Mouse (Mus musculus) CH12.LX (cell line): Measurements from ENCODE around the gene Rspry1. TPM values are rescaled to one million over a fixed set of nuclear protein-coding genes. Genes with fewer than 3 reads are reported as not detected.

Experiments used
- DNase-seq: peaks from one replicate; pipeline ENCODE4 v3.0.0-alpha.2; 2013; ENCODE audit errors: extremely low read depth
- H3K27ac ChIP-seq: 2 replicates; pipeline ENCODE4 v1.5.1; 2012; ENCODE audit warnings: low read depth, mild to moderate bottlenecking, control low read depth, moderate library complexity; ENCODE audit not compliant: insufficient read depth
- H3K27me3 ChIP-seq: replicated peaks from 2 replicates; pipeline ENCODE3; 2012; ENCODE audit warnings: inconsistent platforms
- H3K36me3 ChIP-seq, 2 experiments: replicated peaks in 1 of 2; 2 replicates each; pipeline versions ENCODE3 to v1.6.1; 2012; ENCODE audit warnings: inconsistent platforms in 1 of 2, low read length in 1 of 2, mild to moderate bottlenecking in 1 of 2, mixed read lengths in 1 of 2, moderate library complexity in 1 of 2; ENCODE audit not compliant: control insufficient read depth in 1 of 2, insufficient read depth in 1 of 2
- H3K4me1 ChIP-seq, 2 experiments: 2 replicates each; pipeline ENCODE4 v1.6.1; 2012; ENCODE audit warnings: inconsistent platforms in 1 of 2, moderate library complexity in 1 of 2; ENCODE audit not compliant: insufficient read depth in 2 of 2, control insufficient read depth in 1 of 2
- H3K4me2 ChIP-seq: 2 replicates; pipeline ENCODE4 v1.6.1; 2012; ENCODE audit warnings: low read depth, mild to moderate bottlenecking, control low read depth; ENCODE audit not compliant: poor library complexity, insufficient read depth, severe bottlenecking
- H3K4me3 ChIP-seq, 3 experiments: fragments of 150-350 bp in 1 of 3; sonication (generic) in 1 of 3; replicated peaks in 1 of 3; 2 replicates each; pipeline versions ENCODE3 to v1.5.1; 2011 to 2012; ENCODE audit warnings: low read depth in 2 of 3, low read length in 2 of 3, mild to moderate bottlenecking in 2 of 3, moderate library complexity in 2 of 3, control low read depth in 1 of 3, improper control_type of control experiment in 1 of 3, inconsistent platforms in 1 of 3, mixed read lengths in 1 of 3; ENCODE audit not compliant: poor library complexity in 1 of 3
- H3K79me2 ChIP-seq: replicated peaks from 2 replicates; pipeline ENCODE4 v1.6.1; 2012; ENCODE audit warnings: mild to moderate bottlenecking, moderate library complexity; ENCODE audit not compliant: control insufficient read depth, poor library complexity, insufficient read depth, severe bottlenecking; ENCODE audit errors: extremely low read depth
- H3K9ac ChIP-seq: 2 replicates; pipeline ENCODE4 v1.6.1; 2012; ENCODE audit warnings: low read depth, mild to moderate bottlenecking, control low read depth, moderate library complexity; ENCODE audit not compliant: insufficient read depth
- H3K9me3 ChIP-seq: replicated peaks from 2 replicates; pipeline ENCODE3; 2012; ENCODE audit warnings: low read length, inconsistent platforms, mixed read lengths
- BHLHE40 ChIP-seq: IDR thresholded peaks from 2 replicates; pipeline ENCODE4 v1.6.1; 2011; ENCODE audit warnings: mild to moderate bottlenecking, low read depth, low read length, improper control_type of control experiment
- CHD1 ChIP-seq: IDR thresholded peaks from 2 replicates; pipeline ENCODE4 v1.6.1; 2012; ENCODE audit warnings: low read depth, low read length, improper control_type of control experiment, inconsistent platforms
- CHD2 ChIP-seq: IDR thresholded peaks from 2 replicates; pipeline ENCODE4 v1.6.1; 2011; ENCODE audit warnings: low read length, improper control_type of control experiment
- CTCF ChIP-seq, 2 experiments: IDR thresholded peaks in 1 of 2; conservative IDR thresholded peaks in 1 of 2; 2 replicates each; pipeline ENCODE4 v1.5.1; 2011 to 2012; ENCODE audit warnings: low read depth in 2 of 2, low read length in 2 of 2, improper control_type of control experiment in 1 of 2, inconsistent platforms in 1 of 2, mild to moderate bottlenecking in 1 of 2, moderate library complexity in 1 of 2
- E2F4 ChIP-seq: IDR thresholded peaks from 2 replicates; pipeline ENCODE4 v1.6.1; 2011; ENCODE audit warnings: low read depth, low read length, improper control_type of control experiment; ENCODE audit not compliant: insufficient replicate concordance
- ELF1 ChIP-seq: IDR thresholded peaks from 2 replicates; pipeline ENCODE4 v1.6.1; 2014; ENCODE audit warnings: low read depth, mild to moderate bottlenecking, inconsistent platforms, low read length, improper control_type of control experiment
- EP300 ChIP-seq: IDR thresholded peaks from 2 replicates; pipeline ENCODE4 v1.6.1; 2011; ENCODE audit warnings: low read length, improper control_type of control experiment
- ETS1 ChIP-seq: conservative IDR thresholded peaks from 2 replicates; pipeline ENCODE4 v1.6.1; 2012; ENCODE audit warnings: low read depth, mild to moderate bottlenecking, inconsistent platforms, low read length, improper control_type of control experiment, moderate library complexity
- GABPA ChIP-seq: IDR thresholded peaks from 2 replicates; pipeline ENCODE4 v1.6.1; 2012; ENCODE audit warnings: low read depth, low read length, improper control_type of control experiment, inconsistent platforms; ENCODE audit not compliant: insufficient replicate concordance
- HCFC1 ChIP-seq: IDR thresholded peaks from 2 replicates; pipeline ENCODE4 v1.6.1; 2012; ENCODE audit warnings: low read depth, mild to moderate bottlenecking, inconsistent platforms, low read length, improper control_type of control experiment
- IRF4 ChIP-seq: IDR thresholded peaks from 2 replicates; pipeline ENCODE4 v1.6.1; 2014; ENCODE audit warnings: low read depth, mild to moderate bottlenecking, inconsistent platforms, low read length, improper control_type of control experiment
- JUN ChIP-seq: IDR thresholded peaks from 2 replicates; pipeline ENCODE4 v1.6.1; 2011; ENCODE audit warnings: low read depth, mild to moderate bottlenecking, low read length, improper control_type of control experiment, moderate library complexity; ENCODE audit not compliant: insufficient read depth
- JUND ChIP-seq: conservative IDR thresholded peaks from 2 replicates; pipeline ENCODE4 v1.6.1; 2011; ENCODE audit warnings: low read depth, low read length, improper control_type of control experiment
- KAT2A ChIP-seq: IDR thresholded peaks from 2 replicates; pipeline ENCODE4 v1.6.1; 2012; ENCODE audit warnings: low read length, improper control_type of control experiment, inconsistent platforms; ENCODE audit not compliant: insufficient replicate concordance
- MAFK ChIP-seq: IDR thresholded peaks from 2 replicates; pipeline ENCODE4 v1.6.1; 2011; ENCODE audit warnings: low read length, improper control_type of control experiment; ENCODE audit not compliant: insufficient replicate concordance
- MAX ChIP-seq: IDR thresholded peaks from 2 replicates; pipeline ENCODE4 v1.6.1; 2011; ENCODE audit warnings: low read length, improper control_type of control experiment
- MAZ ChIP-seq: IDR thresholded peaks from 2 replicates; pipeline ENCODE4 v1.6.1; 2012; ENCODE audit warnings: low read depth, mild to moderate bottlenecking, inconsistent platforms, low read length, improper control_type of control experiment, moderate library complexity
- MEF2A ChIP-seq: IDR thresholded peaks from 2 replicates; pipeline ENCODE4 v1.6.1; 2014; ENCODE audit warnings: low read depth, mild to moderate bottlenecking, inconsistent platforms, low read length, improper control_type of control experiment, borderline replicate concordance
- MXI1 ChIP-seq: IDR thresholded peaks from 2 replicates; pipeline ENCODE4 v1.6.1; 2011; ENCODE audit warnings: mild to moderate bottlenecking, low read depth, low read length, improper control_type of control experiment
- MYC ChIP-seq: IDR thresholded peaks from 2 replicates; pipeline ENCODE4 v1.6.1; 2011; ENCODE audit warnings: low read depth, mild to moderate bottlenecking, improper control_type of control experiment, low read length
- NELFE ChIP-seq: IDR thresholded peaks from 2 replicates; pipeline ENCODE4 v1.6.1; 2011; ENCODE audit warnings: low read depth, low read length, improper control_type of control experiment
- NRF1 ChIP-seq: IDR thresholded peaks from 2 replicates; pipeline ENCODE4 v1.6.1; 2014; ENCODE audit warnings: low read depth, mild to moderate bottlenecking, inconsistent platforms, low read length, improper control_type of control experiment, moderate library complexity
- PAX5 ChIP-seq: IDR thresholded peaks from 2 replicates; pipeline ENCODE4 v1.6.1; 2012; ENCODE audit warnings: low read length, inconsistent platforms, mixed read lengths
- POLR2A ChIP-seq: IDR thresholded peaks from 2 replicates; pipeline ENCODE4 v1.6.1; 2011; ENCODE audit warnings: low read depth, mild to moderate bottlenecking, improper control_type of control experiment, low read length
- POLR2AphosphoS2 ChIP-seq: IDR thresholded peaks from 2 replicates; pipeline ENCODE4 v1.6.1; 2011; ENCODE audit warnings: low read depth, low read length, improper control_type of control experiment
- RAD21 ChIP-seq: IDR thresholded peaks from 2 replicates; pipeline ENCODE4 v1.6.1; 2011; ENCODE audit warnings: low read depth, mild to moderate bottlenecking, low read length, improper control_type of control experiment, moderate library complexity
- RCOR1 ChIP-seq: conservative IDR thresholded peaks from 2 replicates; pipeline ENCODE4 v1.6.1; 2012; ENCODE audit warnings: low read depth, mild to moderate bottlenecking, inconsistent platforms, low read length, improper control_type of control experiment
- SIN3A ChIP-seq: IDR thresholded peaks from 2 replicates; pipeline ENCODE4 v1.6.1; 2012; ENCODE audit warnings: low read length, improper control_type of control experiment, inconsistent platforms
- SMC3 ChIP-seq: IDR thresholded peaks from 2 replicates; pipeline ENCODE4 v1.6.1; 2011; ENCODE audit warnings: low read depth, low read length, improper control_type of control experiment
- TBP ChIP-seq: conservative IDR thresholded peaks from 2 replicates; pipeline ENCODE4 v1.6.1; 2011; ENCODE audit warnings: low read depth, low read length, improper control_type of control experiment
- TCF12 ChIP-seq: IDR thresholded peaks from 2 replicates; pipeline ENCODE4 v1.6.1; 2014; ENCODE audit warnings: low read depth, mild to moderate bottlenecking, inconsistent platforms, low read length, improper control_type of control experiment
- UBTF ChIP-seq: IDR thresholded peaks from 2 replicates; pipeline ENCODE4 v1.6.1; 2012; ENCODE audit warnings: low read depth, mild to moderate bottlenecking, inconsistent platforms, low read length, improper control_type of control experiment, moderate library complexity
- USF1 ChIP-seq: IDR thresholded peaks from 2 replicates; pipeline ENCODE4 v1.6.1; 2014; ENCODE audit warnings: low read depth, mild to moderate bottlenecking, inconsistent platforms, low read length, improper control_type of control experiment
- USF2 ChIP-seq: conservative IDR thresholded peaks from 2 replicates; pipeline ENCODE4 v1.6.1; 2011; ENCODE audit warnings: low read depth, low read length, improper control_type of control experiment
- ZC3H11A ChIP-seq: IDR thresholded peaks from 2 replicates; pipeline ENCODE4 v1.6.1; 2012; ENCODE audit warnings: low read depth, mild to moderate bottlenecking, inconsistent platforms, low read length, improper control_type of control experiment
- ZKSCAN1 ChIP-seq: IDR thresholded peaks from 2 replicates; pipeline ENCODE4 v1.6.1; 2012; ENCODE audit warnings: low read depth, inconsistent platforms, low read length, improper control_type of control experiment, borderline replicate concordance
- ZMIZ1 ChIP-seq: IDR thresholded peaks from 2 replicates; pipeline ENCODE4 v1.6.1; 2012; ENCODE audit warnings: low read depth, mild to moderate bottlenecking, inconsistent platforms, low read length, improper control_type of control experiment
- ZNF384 ChIP-seq: IDR thresholded peaks from 2 replicates; pipeline ENCODE4 v1.6.1; 2012; ENCODE audit warnings: low read depth, low read length, improper control_type of control experiment, inconsistent platforms
- dilution Hi-C: fragments of 300-500 bp; cut with MboI; formaldehyde crosslinking; loops from 2 replicates; pipeline ENCODE4 v1.14.3; 2020; ENCODE audit warnings: low sequenced_read_pairs; ENCODE audit not compliant: extremely low pct_unique_long_range_greater_than_20kb, extremely low pct_ligation_motif_present
- in situ Hi-C: fragments of 300-500 bp; cut with MboI; formaldehyde crosslinking; loops from 3 replicates; pipeline ENCODE4 v1.14.3; 2019; ENCODE audit warnings: low sequenced_read_pairs, low pct_ligation_motif_present, low pct_unique_long_range_greater_than_20kb, mixed read lengths
- polyA plus RNA-seq: library from polyadenylated mRNA; unstranded; fragments of >175 nt; gene quantifications from 2 replicates; pipeline ENCODE4 v1.2.1, GENCODE M21; 2012; ENCODE audit warnings: low read depth; ENCODE audit not compliant: insufficient read length
- total RNA-seq, 2 experiments: library from RNA; depleted of rRNA; stranded (reverse); fragments of 300-350 nt in 1 of 2; fragments of >200 nt in 1 of 2; gene quantifications; 2 replicates each; pipeline ENCODE4 v1.2.3; 2012 to 2014

Rspry1 gene
- total and polyA plus RNA-seq, 3 experiments: 13.4 to 23.5 (median 18.0) TPM

DNA sequence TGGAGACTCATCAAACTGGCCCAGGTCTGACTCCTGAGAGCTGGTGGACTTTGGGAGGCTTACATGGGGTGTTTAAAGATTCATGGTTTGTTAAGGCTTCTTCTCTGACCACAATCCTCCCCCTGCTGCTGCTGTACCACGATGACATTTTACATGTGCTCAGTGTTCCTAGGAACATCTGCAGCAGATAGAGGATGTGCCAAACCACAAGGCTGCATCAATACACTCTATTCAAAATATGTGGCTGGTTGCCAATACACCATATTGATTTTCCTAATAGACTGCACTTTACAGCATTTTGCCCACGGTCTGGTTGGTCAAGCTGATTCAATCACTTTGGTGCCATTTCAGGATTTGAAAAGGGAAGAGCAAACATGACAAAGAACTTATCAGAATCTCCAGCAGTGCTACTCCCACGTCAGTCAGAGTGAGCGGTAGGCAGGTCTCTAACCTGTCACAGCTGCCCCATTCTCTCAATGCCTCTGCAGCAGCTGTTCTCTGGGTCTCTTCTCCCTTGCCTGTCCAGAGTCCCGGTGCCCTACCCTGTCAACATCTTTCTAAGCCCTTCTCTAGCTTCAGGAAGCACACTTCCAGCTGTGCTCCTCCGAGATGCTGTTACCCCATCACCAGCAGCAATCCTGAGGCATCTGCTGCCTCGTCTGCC lies 19.8 kb upstream of the Rspry1 start:
- dilution Hi-C loops: no loop called here
- TF ChIP-seq MXI1 (peak; percentile 51; the same call in 1 of the 2 replicates), ZC3H11A (no peak), NELFE (no peak), KAT2A (no peak), RAD21 (no peak; the same call in 1 of the 2 replicates), GABPA (no peak), POLR2AphosphoS2 (no peak), BHLHE40 (peak; percentile 35; the same call in 1 of the 2 replicates), ZNF384 (no peak), MAFK (peak; percentile 64; the same call in 1 of the 2 replicates), ETS1 (peak; percentile 49; the same call in 1 of the 2 replicates), CHD1 (no peak), MEF2A (no peak; the same call in 1 of the 2 replicates), USF1 (no peak), ELF1 (no peak), CTCF (conservative IDR thresholded peaks at IDR 0.05 in 1 of 2, IDR thresholded peaks at IDR 0.05 in 1 of 2; ENCODE audit: low read depth in 2 of 2, low read length in 2 of 2) (no peak), TCF12 (peak; percentile 52; the same call in 1 of the 2 replicates), JUND (no peak; the same call in 1 of the 2 replicates), USF2 (no peak), POLR2A (no peak), EP300 (peak; percentile 67), ZMIZ1 (no peak), RCOR1 (no peak), PAX5 (no peak), JUN (no peak), HCFC1 (no peak), CHD2 (no peak), IRF4 (no peak), TBP (no peak), MAZ (no peak), SMC3 (peak; percentile 9; the same call in 1 of the 2 replicates), MYC (peak; percentile 74; the same call in 1 of the 2 replicates), UBTF (no peak), SIN3A (0 out of 2 replicates have a peak, but pooled peaks have one; percentile 46), MAX (peak; percentile 75; the same call in 1 of the 2 replicates), E2F4 (no peak), NRF1 (no peak), ZKSCAN1 (no peak)
- no peaks in the 10 kb centered on the region for H3K79me2 ChIP-seq
- no peaks in the 10 kb centered on the region for H3K9me3 ChIP-seq
- H3K27me3 ChIP-seq: no peaks in the 10 kb centered on the region
- no peak overlapping the region for H3K4me3 ChIP-seq
- H3K4me1 ChIP-seq: peaks cover 7 to 30% of the 10 kb centered on the region in 2 experiments
- peak; percentile 57 for DNase-seq
- in situ Hi-C loops: loop anchor here (5.0 kb wide), 1 partner anchor 55 kb away; no protein-coding TSS in a partner anchor
- no peak overlapping the region for H3K4me2 ChIP-seq
- no peak overlapping the region; the same call in 1 of the 2 replicates for H3K27ac ChIP-seq
- H3K9ac ChIP-seq: no peak overlapping the region
- H3K36me3 ChIP-seq: peaks cover 61 to 95% of the 10 kb centered on the region in 2 experiments
